Mouse (Mus musculus) thymus, adult 2 months (tissue): ENCODE measurements around the gene Hoxa9.

Source experiments
- CTCF ChIP-seq: fragments of 200-500 bp; IDR thresholded peaks from 2 replicates; pipeline ENCODE4 v1.5.1; 2012; ENCODE audit warnings: mild to moderate bottlenecking, control low read depth, low read length, moderate library complexity, borderline replicate concordance; ENCODE audit not compliant: control insufficient read depth, poor library complexity, insufficient read depth; ENCODE audit errors: extremely low read depth
- POLR2A ChIP-seq: fragments of 200-500 bp; IDR thresholded peaks from 2 replicates; pipeline ENCODE4 v1.6.1; 2012; ENCODE audit warnings: mild to moderate bottlenecking, low read length, control low read depth, moderate library complexity; ENCODE audit not compliant: control insufficient read depth, poor library complexity, insufficient read depth; ENCODE audit errors: extremely low read depth

DNA sequence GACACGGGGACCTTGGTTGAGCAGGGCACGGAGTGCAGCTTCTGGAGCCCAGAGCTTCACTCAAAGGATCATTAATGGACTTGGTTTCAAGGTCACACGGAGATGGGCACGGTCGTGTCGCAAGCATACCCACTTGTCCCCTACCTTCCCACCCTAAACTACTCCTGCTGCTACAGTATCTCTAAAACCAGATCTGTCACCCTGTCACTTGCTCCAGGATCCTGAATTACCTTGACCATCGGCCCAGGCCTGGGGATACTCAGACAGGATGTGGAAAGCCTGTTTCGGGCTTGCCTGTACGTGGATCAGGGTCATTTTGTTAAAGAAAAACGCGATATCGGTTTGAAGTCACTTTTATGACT is 21.2 kb downstream of the Hoxa9 start:
- TF ChIP-seq POLR2A, result no peak
- no peak for TF ChIP-seq CTCF
